Mouse (Mus musculus) CH12.LX (cell line): ENCODE results near the gene Ms4a13. TPM values are rescaled to one million over a fixed set of nuclear protein-coding genes. Genes with fewer than 3 reads are reported as not detected.

Source experiments
- DNase-seq: peaks from one replicate; pipeline ENCODE4 v3.0.0-alpha.2; 2013; ENCODE audit errors: extremely low read depth
- H3K27ac ChIP-seq: 2 replicates; pipeline ENCODE4 v1.5.1; 2012; ENCODE audit warnings: low read depth, mild to moderate bottlenecking, control low read depth, moderate library complexity; ENCODE audit not compliant: insufficient read depth
- H3K27me3 ChIP-seq: replicated peaks from 2 replicates; pipeline ENCODE3; 2012; ENCODE audit warnings: inconsistent platforms
- H3K36me3 ChIP-seq, 2 experiments: replicated peaks in 1 of 2; 2 replicates each; pipeline versions ENCODE3 to v1.6.1; 2012; ENCODE audit warnings: inconsistent platforms in 1 of 2, low read length in 1 of 2, mild to moderate bottlenecking in 1 of 2, mixed read lengths in 1 of 2, moderate library complexity in 1 of 2; ENCODE audit not compliant: control insufficient read depth in 1 of 2, insufficient read depth in 1 of 2
- H3K4me1 ChIP-seq, 2 experiments: 2 replicates each; pipeline ENCODE4 v1.6.1; 2012; ENCODE audit warnings: inconsistent platforms in 1 of 2, moderate library complexity in 1 of 2; ENCODE audit not compliant: insufficient read depth in 2 of 2, control insufficient read depth in 1 of 2
- H3K4me2 ChIP-seq: 2 replicates; pipeline ENCODE4 v1.6.1; 2012; ENCODE audit warnings: low read depth, mild to moderate bottlenecking, control low read depth; ENCODE audit not compliant: poor library complexity, insufficient read depth, severe bottlenecking
- H3K4me3 ChIP-seq, 3 experiments: fragments of 150-350 bp in 1 of 3; sonication (generic) in 1 of 3; replicated peaks in 1 of 3; 2 replicates each; pipeline versions ENCODE3 to v1.5.1; 2011 to 2012; ENCODE audit warnings: low read depth in 2 of 3, low read length in 2 of 3, mild to moderate bottlenecking in 2 of 3, moderate library complexity in 2 of 3, control low read depth in 1 of 3, improper control_type of control experiment in 1 of 3, inconsistent platforms in 1 of 3, mixed read lengths in 1 of 3; ENCODE audit not compliant: poor library complexity in 1 of 3
- H3K79me2 ChIP-seq: replicated peaks from 2 replicates; pipeline ENCODE4 v1.6.1; 2012; ENCODE audit warnings: mild to moderate bottlenecking, moderate library complexity; ENCODE audit not compliant: control insufficient read depth, poor library complexity, insufficient read depth, severe bottlenecking; ENCODE audit errors: extremely low read depth
- H3K9ac ChIP-seq: 2 replicates; pipeline ENCODE4 v1.6.1; 2012; ENCODE audit warnings: low read depth, mild to moderate bottlenecking, control low read depth, moderate library complexity; ENCODE audit not compliant: insufficient read depth
- H3K9me3 ChIP-seq: replicated peaks from 2 replicates; pipeline ENCODE3; 2012; ENCODE audit warnings: low read length, inconsistent platforms, mixed read lengths
- CHD2 ChIP-seq: IDR thresholded peaks from 2 replicates; pipeline ENCODE4 v1.6.1; 2011; ENCODE audit warnings: low read length, improper control_type of control experiment
- CTCF ChIP-seq, 2 experiments: IDR thresholded peaks in 1 of 2; conservative IDR thresholded peaks in 1 of 2; 2 replicates each; pipeline ENCODE4 v1.5.1; 2011 to 2012; ENCODE audit warnings: low read depth in 2 of 2, low read length in 2 of 2, improper control_type of control experiment in 1 of 2, inconsistent platforms in 1 of 2, mild to moderate bottlenecking in 1 of 2, moderate library complexity in 1 of 2
- E2F4 ChIP-seq: IDR thresholded peaks from 2 replicates; pipeline ENCODE4 v1.6.1; 2011; ENCODE audit warnings: low read depth, low read length, improper control_type of control experiment; ENCODE audit not compliant: insufficient replicate concordance
- ELF1 ChIP-seq: IDR thresholded peaks from 2 replicates; pipeline ENCODE4 v1.6.1; 2014; ENCODE audit warnings: low read depth, mild to moderate bottlenecking, inconsistent platforms, low read length, improper control_type of control experiment
- EP300 ChIP-seq: IDR thresholded peaks from 2 replicates; pipeline ENCODE4 v1.6.1; 2011; ENCODE audit warnings: low read length, improper control_type of control experiment
- ETS1 ChIP-seq: conservative IDR thresholded peaks from 2 replicates; pipeline ENCODE4 v1.6.1; 2012; ENCODE audit warnings: low read depth, mild to moderate bottlenecking, inconsistent platforms, low read length, improper control_type of control experiment, moderate library complexity
- GABPA ChIP-seq: IDR thresholded peaks from 2 replicates; pipeline ENCODE4 v1.6.1; 2012; ENCODE audit warnings: low read depth, low read length, improper control_type of control experiment, inconsistent platforms; ENCODE audit not compliant: insufficient replicate concordance
- HCFC1 ChIP-seq: IDR thresholded peaks from 2 replicates; pipeline ENCODE4 v1.6.1; 2012; ENCODE audit warnings: low read depth, mild to moderate bottlenecking, inconsistent platforms, low read length, improper control_type of control experiment
- IRF4 ChIP-seq: IDR thresholded peaks from 2 replicates; pipeline ENCODE4 v1.6.1; 2014; ENCODE audit warnings: low read depth, mild to moderate bottlenecking, inconsistent platforms, low read length, improper control_type of control experiment
- JUND ChIP-seq: conservative IDR thresholded peaks from 2 replicates; pipeline ENCODE4 v1.6.1; 2011; ENCODE audit warnings: low read depth, low read length, improper control_type of control experiment
- KAT2A ChIP-seq: IDR thresholded peaks from 2 replicates; pipeline ENCODE4 v1.6.1; 2012; ENCODE audit warnings: low read length, improper control_type of control experiment, inconsistent platforms; ENCODE audit not compliant: insufficient replicate concordance
- MAFK ChIP-seq: IDR thresholded peaks from 2 replicates; pipeline ENCODE4 v1.6.1; 2011; ENCODE audit warnings: low read length, improper control_type of control experiment; ENCODE audit not compliant: insufficient replicate concordance
- MAX ChIP-seq: IDR thresholded peaks from 2 replicates; pipeline ENCODE4 v1.6.1; 2011; ENCODE audit warnings: low read length, improper control_type of control experiment
- MAZ ChIP-seq: IDR thresholded peaks from 2 replicates; pipeline ENCODE4 v1.6.1; 2012; ENCODE audit warnings: low read depth, mild to moderate bottlenecking, inconsistent platforms, low read length, improper control_type of control experiment, moderate library complexity
- RCOR1 ChIP-seq: conservative IDR thresholded peaks from 2 replicates; pipeline ENCODE4 v1.6.1; 2012; ENCODE audit warnings: low read depth, mild to moderate bottlenecking, inconsistent platforms, low read length, improper control_type of control experiment
- SIN3A ChIP-seq: IDR thresholded peaks from 2 replicates; pipeline ENCODE4 v1.6.1; 2012; ENCODE audit warnings: low read length, improper control_type of control experiment, inconsistent platforms
- SMC3 ChIP-seq: IDR thresholded peaks from 2 replicates; pipeline ENCODE4 v1.6.1; 2011; ENCODE audit warnings: low read depth, low read length, improper control_type of control experiment
- TBP ChIP-seq: conservative IDR thresholded peaks from 2 replicates; pipeline ENCODE4 v1.6.1; 2011; ENCODE audit warnings: low read depth, low read length, improper control_type of control experiment
- UBTF ChIP-seq: IDR thresholded peaks from 2 replicates; pipeline ENCODE4 v1.6.1; 2012; ENCODE audit warnings: low read depth, mild to moderate bottlenecking, inconsistent platforms, low read length, improper control_type of control experiment, moderate library complexity
- USF1 ChIP-seq: IDR thresholded peaks from 2 replicates; pipeline ENCODE4 v1.6.1; 2014; ENCODE audit warnings: low read depth, mild to moderate bottlenecking, inconsistent platforms, low read length, improper control_type of control experiment
- ZKSCAN1 ChIP-seq: IDR thresholded peaks from 2 replicates; pipeline ENCODE4 v1.6.1; 2012; ENCODE audit warnings: low read depth, inconsistent platforms, low read length, improper control_type of control experiment, borderline replicate concordance
- dilution Hi-C: fragments of 300-500 bp; cut with MboI; formaldehyde crosslinking; loops from 2 replicates; pipeline ENCODE4 v1.14.3; 2020; ENCODE audit warnings: low sequenced_read_pairs; ENCODE audit not compliant: extremely low pct_unique_long_range_greater_than_20kb, extremely low pct_ligation_motif_present
- in situ Hi-C: fragments of 300-500 bp; cut with MboI; formaldehyde crosslinking; loops from 3 replicates; pipeline ENCODE4 v1.14.3; 2019; ENCODE audit warnings: low sequenced_read_pairs, low pct_ligation_motif_present, low pct_unique_long_range_greater_than_20kb, mixed read lengths
- polyA plus RNA-seq: library from polyadenylated mRNA; unstranded; fragments of >175 nt; gene quantifications from 2 replicates; pipeline ENCODE4 v1.2.1, GENCODE M21; 2012; ENCODE audit warnings: low read depth; ENCODE audit not compliant: insufficient read length
- total RNA-seq, 2 experiments: library from RNA; depleted of rRNA; stranded (reverse); fragments of 300-350 nt in 1 of 2; fragments of >200 nt in 1 of 2; gene quantifications; 2 replicates each; pipeline ENCODE4 v1.2.3; 2012 to 2014

Ms4a13 gene
- total and polyA plus RNA-seq, 3 experiments, result not detected

DNA sequence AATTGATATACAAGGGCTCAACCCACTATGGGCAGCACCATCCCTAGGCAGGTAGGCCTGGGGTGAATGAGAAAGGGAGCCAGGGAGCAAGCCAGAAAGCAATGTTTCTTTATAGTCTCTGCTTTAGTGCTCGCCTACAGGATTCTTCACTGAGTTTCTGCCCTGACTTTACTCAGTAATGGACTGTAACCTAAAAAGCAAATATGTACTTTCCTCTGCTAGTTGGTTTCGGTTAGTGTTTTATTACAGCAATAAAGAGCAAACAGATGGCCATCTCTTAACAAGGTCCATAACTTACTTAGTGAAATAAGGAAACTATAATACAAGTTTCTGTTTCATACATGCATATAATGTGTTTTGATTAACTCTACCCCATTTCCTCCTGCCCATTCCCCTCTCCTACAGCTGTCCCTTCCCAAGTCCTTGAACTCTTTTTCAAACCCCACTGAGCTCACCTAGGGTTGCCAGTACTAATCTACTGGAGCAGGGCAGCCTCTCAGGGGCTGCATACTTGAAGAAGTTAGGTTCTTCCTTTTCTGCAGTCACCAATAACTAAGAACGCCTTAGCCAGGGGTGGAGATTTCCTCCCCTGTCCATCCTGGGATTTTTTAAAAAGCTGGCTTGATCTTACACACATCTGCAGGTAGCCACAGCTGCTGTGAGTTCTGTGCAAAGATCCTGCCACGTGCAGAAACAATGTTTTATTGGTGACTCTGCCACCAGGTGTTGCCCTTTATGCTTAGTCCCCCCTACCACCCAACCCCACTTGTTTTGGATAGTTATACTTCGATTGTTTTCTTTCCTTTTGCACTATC is 38.6 kb upstream of the Ms4a13 start:
- Histone ChIP-seq H3K27ac (no peak overlapping the region), H3K27me3 (no peaks in the 10 kb centered on the region), H3K36me3 (no peaks in the 10 kb centered on the region), H3K4me2 (no peak overlapping the region), H3K79me2 (no peaks in the 10 kb centered on the region), H3K9ac (no peak overlapping the region), H3K4me1 (peaks cover 0 to 18% of the 10 kb centered on the region in 2 experiments; a peak in 2 of 4 replicates), H3K9me3 (no peaks in the 10 kb centered on the region)
- no peak for DNase-seq
- in situ Hi-C loops (no loop called here), dilution Hi-C loops (no loop called here)
- TF ChIP-seq USF1, result no peak
- TF ChIP-seq GABPA, result no peak
- no peak for TF ChIP-seq ZKSCAN1
- no peak for TF ChIP-seq CHD2
- no peak for TF ChIP-seq SMC3
- no peak for TF ChIP-seq ETS1
- TF ChIP-seq HCFC1, result no peak
- TF ChIP-seq MAX, result no peak
- no peak for TF ChIP-seq JUND
- no peak for TF ChIP-seq EP300
- no peak for TF ChIP-seq MAFK
- no peak for TF ChIP-seq IRF4
- TF ChIP-seq, all 38 proteins: peak for 0
- H3K4me3 ChIP-seq, result no peak overlapping the region

- no peak for DNase-seq
- Histone ChIP-seq H3K27me3 (no peaks in the 10 kb centered on the region), H3K9me3 (no peaks in the 10 kb centered on the region), H3K4me1 (peaks cover 0 to 18% of the 10 kb centered on the region in 2 experiments; a peak in 2 of 4 replicates), H3K9ac (no peak overlapping the region), H3K36me3 (no peaks in the 10 kb centered on the region), H3K79me2 (no peaks in the 10 kb centered on the region), H3K4me3 (no peak overlapping the region), H3K27ac (no peak overlapping the region), H3K4me2 (no peak overlapping the region)
- dilution Hi-C loops (no loop called here), in situ Hi-C loops (no loop called here)
- TF ChIP-seq TBP (no peak), CTCF (conservative IDR thresholded peaks at IDR 0.05 in 1 of 2, IDR thresholded peaks at IDR 0.05 in 1 of 2; ENCODE audit: low read depth in 2 of 2, low read length in 2 of 2) (no peak), E2F4 (no peak), RCOR1 (no peak), EP300 (no peak), UBTF (no peak), MAZ (no peak), SIN3A (no peak), MAFK (no peak), KAT2A (no peak), ETS1 (no peak), ELF1 (no peak)
Observed at GRCm38 (mm10) chr19:11234244-11234643, 37.7 kb upstream of the Ms4a13 start.
